Mouse (Mus musculus) thymus, adult 2 months (tissue): ENCODE results near the gene Gm11487.

ENCODE experiments used
- CTCF ChIP-seq: fragments of 200-500 bp; IDR thresholded peaks from 2 replicates; pipeline ENCODE4 v1.5.1; 2012; ENCODE audit warnings: mild to moderate bottlenecking, control low read depth, low read length, moderate library complexity, borderline replicate concordance; ENCODE audit not compliant: control insufficient read depth, poor library complexity, insufficient read depth; ENCODE audit errors: extremely low read depth
- POLR2A ChIP-seq: fragments of 200-500 bp; IDR thresholded peaks from 2 replicates; pipeline ENCODE4 v1.6.1; 2012; ENCODE audit warnings: mild to moderate bottlenecking, low read length, control low read depth, moderate library complexity; ENCODE audit not compliant: control insufficient read depth, poor library complexity, insufficient read depth; ENCODE audit errors: extremely low read depth

- TF ChIP-seq POLR2A: no peak
- TF ChIP-seq CTCF: no peak
Observed at GRCm38 (mm10) chr4:73423049-73423448, 18.2 kb upstream of the Gm11487 start.
